Mouse (Mus musculus) heart, adult 2 months (tissue): Measurements from ENCODE around the gene Zfand3.

Source experiments
- CTCF ChIP-seq: fragments of 200-600 bp; IDR thresholded peaks from 2 replicates; pipeline ENCODE4 v1.8.1; 2022; ENCODE audit warnings: antibody characterized with exemption, mild to moderate bottlenecking, moderate library complexity
- EP300 ChIP-seq: fragments of 200-500 bp; IDR thresholded peaks from 2 replicates; pipeline ENCODE4 v1.6.1; 2011; ENCODE audit warnings: low read depth, low read length, control low read depth; ENCODE audit not compliant: insufficient read depth
- POLR2A ChIP-seq: fragments of 200-500 bp; IDR thresholded peaks from 2 replicates; pipeline ENCODE4 v1.6.1; 2011; ENCODE audit warnings: mild to moderate bottlenecking, low read depth, low read length, control low read depth; ENCODE audit not compliant: insufficient read depth

- TF ChIP-seq CTCF (no peak), POLR2A (no peak), EP300 (no peak)
Measured at GRCm38 (mm10) chr17:30118036-30118435, 113.5 kb downstream of the Zfand3 start.
